In genomic region chr5:103472670-103473069, GRCm38 (mm10) we compare ENCODE assay signal across 20 mouse cellular contexts. TPM values are rescaled to one million over a fixed set of nuclear protein-coding genes. Genes with fewer than 3 reads are reported as not detected.
A peak's percentile ranks its signal among the peaks of the same experiment; 100 is the strongest.
DNase-seq lines count a peak whose midpoint lies in the region; ATAC-seq lines count a peak whose summit lies in the region.
"Had no signal": no experiment of that assay in that cellular context is flagged by ENCODE, and none has a peak within 500 bp of the region (broad histone marks: within the 10 kb centered on the region; RNA-seq: fewer than 3 reads in every experiment).

No protein-coding gene starts in this region.

- no peaks in the 10 kb centered on the region for H3K36me3 ChIP-seq in heart, embryonic 10.5 days
- no peaks in the 10 kb centered on the region for H3K36me3 ChIP-seq in macrophage (ENCODE audit: inconsistent target)
- H3K36me3 ChIP-seq in forebrain, embryonic 11.5 days (ENCODE audit: control insufficient read depth, insufficient read depth, low read length), result no peaks in the 10 kb centered on the region
- H3K36me3 ChIP-seq: embryonic facial prominence, embryonic 12.5 days; forebrain, embryonic 12.5 days; heart, embryonic 12.5 days; hindbrain, embryonic 10.5 days had no signal

- no peak overlapping the region for H3K4me3 ChIP-seq in heart, embryonic 10.5 days
- H3K4me3 ChIP-seq in macrophage (ENCODE audit: inconsistent target), result no peak overlapping the region
- no peak overlapping the region for H3K4me3 ChIP-seq in forebrain, embryonic 11.5 days (ENCODE audit: low read depth, low read length)
- H3K4me3 ChIP-seq: embryonic facial prominence, embryonic 12.5 days; forebrain, embryonic 12.5 days; heart, embryonic 12.5 days; hindbrain, embryonic 10.5 days had no signal

- H3K9me3 ChIP-seq in heart, embryonic 10.5 days, result no peaks in the 10 kb centered on the region
- no peaks in the 10 kb centered on the region for H3K9me3 ChIP-seq in forebrain, embryonic 11.5 days (ENCODE audit: control insufficient read depth, low read length)
- H3K9me3 ChIP-seq: embryonic facial prominence, embryonic 12.5 days; forebrain, embryonic 12.5 days; heart, embryonic 12.5 days; hindbrain, embryonic 10.5 days had no signal

- intact Hi-C loops in left cerebral cortex, postnatal 10 days (cut with DNase I), result no loop called here

- DNase-seq in heart, adult 8-10 months (ENCODE audit: low spot score), result peak; percentile 20
- no peak for DNase-seq in heart, embryonic 10.5 days (ENCODE audit: low spot score)
- peak; percentile 22 for DNase-seq in CD4-positive, CD25-positive, alpha-beta regulatory T cell, adult 2 months (ENCODE audit: low read depth, low spot score)
- no peak for DNase-seq in left cerebral cortex, postnatal 10 days (ENCODE audit: extremely low spot score in 1 of 2, low spot score in 2 of 2)
- DNase-seq in lung, postnatal 14 days, result no peak
- DNase-seq in forebrain, embryonic 11.5 days (ENCODE audit: low spot score), result no peak
- DNase-seq: adrenal gland, adult 8-10 months; adrenal gland, postnatal 36 days; cerebellum, adult 2 months; cerebellum, postnatal 14 days; forebrain, postnatal 0 days; gastrocnemius, postnatal 14 days had no signal

- 71% methylated on average over 5 of the region's 5 CpGs for WGBS in heart, embryonic 10.5 days
- WGBS in macrophage (ENCODE audit: missing documents), result 8% methylated on average over 5 of the region's 5 CpGs
- 86% methylated on average over 5 of the region's 5 CpGs for WGBS in forebrain, embryonic 11.5 days

- peak; percentile 66 for ATAC-seq in common myeloid progenitor, adult 5-6 weeks (replicated peaks; ENCODE audit: low read depth, poor library complexity, severe bottlenecking)
- no peak for ATAC-seq in forebrain, embryonic 11.5 days (replicated peaks; ENCODE audit: low FRiP score)
- ATAC-seq: forebrain, postnatal 0 days; intestine, postnatal 0 days had no signal

- H3K4me1 ChIP-seq in heart, embryonic 10.5 days, result no peaks in the 10 kb centered on the region
- no peaks in the 10 kb centered on the region for H3K4me1 ChIP-seq in forebrain, embryonic 11.5 days (replicated peaks; ENCODE audit: control insufficient read depth, insufficient read depth, low read length)
- H3K4me1 ChIP-seq: embryonic facial prominence, embryonic 12.5 days; hindbrain, embryonic 10.5 days had no signal

- no peak overlapping the region for H3K9ac ChIP-seq in forebrain, embryonic 11.5 days (ENCODE audit: low read length)
- H3K9ac ChIP-seq: embryonic facial prominence, embryonic 12.5 days; forebrain, embryonic 12.5 days; forebrain, postnatal 0 days; heart, embryonic 12.5 days; hindbrain, embryonic 14.5 days had no signal

- no peaks in the 10 kb centered on the region for H3K27me3 ChIP-seq in heart, embryonic 10.5 days (ENCODE audit: insufficient read depth, poor library complexity, severe bottlenecking)
- H3K27me3 ChIP-seq in forebrain, embryonic 11.5 days (ENCODE audit: control insufficient read depth, insufficient read depth, low read length), result no peaks in the 10 kb centered on the region
- H3K27me3 ChIP-seq: embryonic facial prominence, embryonic 12.5 days; forebrain, embryonic 12.5 days; heart, embryonic 12.5 days had no signal

- H3K27ac ChIP-seq in heart, embryonic 10.5 days, result no peak overlapping the region
- peak overlapping the region; percentile 50 for H3K27ac ChIP-seq in macrophage
- no peak overlapping the region for H3K27ac ChIP-seq in forebrain, embryonic 11.5 days (ENCODE audit: low read depth, low read length)
- H3K27ac ChIP-seq: embryonic facial prominence, embryonic 12.5 days; forebrain, embryonic 12.5 days; hindbrain, embryonic 10.5 days; hindbrain, embryonic 14.5 days had no signal

- no peaks in the 10 kb centered on the region for H3K79me2 ChIP-seq in macrophage (ENCODE audit: inconsistent target)

- no peak overlapping the region for H3K4me2 ChIP-seq in forebrain, embryonic 11.5 days (ENCODE audit: low read depth, low read length, severe bottlenecking)
- H3K4me2 ChIP-seq: embryonic facial prominence, embryonic 12.5 days; forebrain, embryonic 12.5 days; heart, embryonic 12.5 days; hindbrain, embryonic 14.5 days had no signal

RNA-seq across cellular contexts. Expression of gene Ptpn13, which starts 47.7 kb away (rescaled TPM):
- total RNA-seq in heart, adult 8-10 months (2022), result 1 to 10 TPM; 4.8 to 6.8 (median 5.6) TPM
- 13.5 and 16.4 TPM in 2 replicates for polyA plus RNA-seq in heart, embryonic 10.5 days (2016; fragmentation: Nextera tagmentation; extraction: Ambion mirVana)
- 1.4 and 2.4 TPM in 2 replicates for total RNA-seq in common myeloid progenitor, adult 5-6 weeks (2017)
- under 1 TPM in 18 of 26 experiments, not detected in 8; 0.11 to 0.98 (median 0.20) TPM for total RNA-seq in macrophage (2018; cell fraction: chromatin; rRNA removed)
- total RNA-seq in macrophage (2018; cell fraction: cytosol; rRNA removed), result under 1 TPM in 18 of 26 experiments, not detected in 8; under 0.01 to 0.07 (median 0.03) TPM
- under 1 TPM in 17 of 26 experiments, not detected in 9; 0.06 to 0.96 (median 0.16) TPM for total RNA-seq in macrophage (2018; cell fraction: nucleus; rRNA removed)
- not detected in 3 replicates for polyA plus RNA-seq in macrophage (2018)
- 1 to 10 TPM; 7.6 to 8.2 TPM for total RNA-seq in left cerebral cortex, postnatal 10 days (2021)
- 17.4 and 20.3 TPM in 2 replicates for polyA plus RNA-seq in forebrain, embryonic 11.5 days (2014; fragmentation: Nextera tagmentation; extraction: Ambion mirVana)

Comparison
In these comparisons a context has a peak if more than half of its experiments do, and no peak if none do; other contexts are left out.
1. DNase-seq: peak in heart, adult 8-10 months (single experiment) and CD4-positive, CD25-positive, alpha-beta regulatory T cell, adult 2 months (single experiment); none in heart, embryonic 10.5 days (single experiment), left cerebral cortex, postnatal 10 days (0 of 2), lung, postnatal 14 days (single experiment) and forebrain, embryonic 11.5 days (single experiment).